Mouse (Mus musculus) heart, embryonic 16.5 days (tissue): ENCODE measurements around the gene Ttc30a2. TPM values are rescaled to one million over a fixed set of nuclear protein-coding genes. Genes with fewer than 3 reads are reported as not detected.

Experiments used
- ATAC-seq: fragments of 200-750 bp; cut with Nextera tagmentation; replicated peaks from 2 replicates; pipeline ENCODE4 v1.8.0; 2017; ENCODE audit warnings: moderate number of reproducible peaks; ENCODE audit not compliant: insufficient read depth, low FRiP score; ENCODE audit errors: extremely low read depth
- H3K27ac ChIP-seq: fragments of 300-500 bp; sonication (generic); 2 replicates; pipeline ENCODE4 v1.5.1; 2014; ENCODE audit warnings: mild to moderate bottlenecking, low read length, control low read depth, moderate library complexity
- H3K27me3 ChIP-seq: fragments of 300-500 bp; sonication (generic); 2 replicates; pipeline ENCODE4 v1.6.1; 2014; ENCODE audit warnings: low read length, mixed read lengths; ENCODE audit not compliant: control insufficient read depth, insufficient read depth
- H3K36me3 ChIP-seq: fragments of 300-500 bp; sonication (generic); 2 replicates; pipeline ENCODE4 v1.6.1; 2014; ENCODE audit not compliant: control insufficient read depth, insufficient read depth
- H3K4me1 ChIP-seq: fragments of 300-500 bp; sonication (generic); 2 replicates; pipeline ENCODE4 v1.6.1; 2014; ENCODE audit warnings: low read length, mixed read lengths; ENCODE audit not compliant: control insufficient read depth, insufficient read depth
- H3K4me2 ChIP-seq: fragments of 300-500 bp; sonication (generic); 2 replicates; pipeline ENCODE4 v1.6.1; 2014; ENCODE audit warnings: low read depth, mild to moderate bottlenecking, control low read depth, low read length
- H3K4me3 ChIP-seq: fragments of 300-500 bp; sonication (generic); 2 replicates; pipeline ENCODE4 v1.5.1; 2014; ENCODE audit warnings: mild to moderate bottlenecking, control low read depth, low read length
- H3K9ac ChIP-seq: fragments of 300-500 bp; sonication (generic); 2 replicates; pipeline ENCODE4 v1.6.1; 2014; ENCODE audit warnings: low read length, control low read depth
- H3K9me3 ChIP-seq: fragments of 300-500 bp; sonication (generic); replicated peaks from 2 replicates; pipeline ENCODE4 v1.6.1; 2016; ENCODE audit warnings: low read length; ENCODE audit not compliant: control insufficient read depth
- WGBS: fragments of 180-500 bp; shearing (Covaris S2); extraction: QIAGEN DNeasy Blood & Tissue Kit; methylation state at CpG from one replicate; pipeline ENCODE4 v1.1.7; 2014; 5-methylcytosine and 5-hydroxymethylcytosine counted together
- polyA plus RNA-seq: library from polyadenylated mRNA; unstranded; fragments of >200 nt; fragmentation: Nextera tagmentation; extraction: Ambion mirVana; gene quantifications from 2 replicates; pipeline ENCODE4 v1.2.1, GENCODE M21; 2015

The Ttc30a2 gene
- polyA plus RNA-seq, 1 experiment from 2014 or later = 1.4 TPM

- Histone ChIP-seq H3K36me3 (no peaks in the 10 kb centered on the region), H3K4me1 (peaks cover 22% of the 10 kb centered on the region), H3K9ac (peak overlapping the region; percentile 44), H3K9me3 (no peaks in the 10 kb centered on the region), H3K4me2 (peak overlapping the region; percentile 57), H3K4me3 (peak overlapping the region; percentile 35), H3K27ac (peak overlapping the region; percentile 15), H3K27me3 (no peaks in the 10 kb centered on the region)
- ATAC-seq = peak; percentile 47; the same call in 1 of the 2 replicates
- WGBS = 8% methylated on average over 14 of the region's 14 CpGs
These were observed 13.5 kb downstream of the Ttc30a2 start for GRCm38 (mm10) chr2:75964512-75964911.

GRCm38 (mm10) chr2:75964051-75964450 lies 13.9 kb downstream of the Ttc30a2 start:
- Histone ChIP-seq H3K27ac (no peak overlapping the region), H3K4me1 (peaks cover 26% of the 10 kb centered on the region), H3K9me3 (no peaks in the 10 kb centered on the region), H3K9ac (peak overlapping the region; percentile 44), H3K27me3 (no peaks in the 10 kb centered on the region), H3K4me2 (peak overlapping the region; percentile 57), H3K36me3 (no peaks in the 10 kb centered on the region), H3K4me3 (peak overlapping the region; percentile 35)
- ATAC-seq = no peak
- 51% methylated on average over 5 of the region's 5 CpGs for WGBS

- H3K4me1 ChIP-seq = peaks cover 29% of the 10 kb centered on the region
- H3K4me2 ChIP-seq = no peak overlapping the region
- H3K27ac ChIP-seq = no peak overlapping the region
- ATAC-seq = no peak
- H3K27me3 ChIP-seq = no peaks in the 10 kb centered on the region
- no peak overlapping the region for H3K9ac ChIP-seq
- no peaks in the 10 kb centered on the region for H3K9me3 ChIP-seq
- no peak overlapping the region for H3K4me3 ChIP-seq
- 76% methylated on average over 10 of the region's 10 CpGs for WGBS
- H3K36me3 ChIP-seq = no peaks in the 10 kb centered on the region
These were observed 14.6 kb downstream of the Ttc30a2 start for GRCm38 (mm10) chr2:75963211-75963840.

GRCm38 (mm10) chr2:75960366-75961330 lies 17.3 kb downstream of the Ttc30a2 start:
- Histone ChIP-seq H3K9me3 (no peaks in the 10 kb centered on the region), H3K4me1 (peaks cover 32% of the 10 kb centered on the region), H3K4me3 (no peak overlapping the region), H3K27ac (peak overlapping the region; percentile 64), H3K4me2 (peak overlapping the region; percentile 36; the same call in 1 of the 2 replicates), H3K36me3 (no peaks in the 10 kb centered on the region), H3K27me3 (no peaks in the 10 kb centered on the region), H3K9ac (no peak overlapping the region)
- 42% methylated on average over 15 of the region's 15 CpGs for WGBS
- peak; percentile 34; the same call in 1 of the 2 replicates for ATAC-seq

- Histone ChIP-seq H3K36me3 (no peaks in the 10 kb centered on the region), H3K4me1 (peaks cover 32% of the 10 kb centered on the region), H3K9ac (peak overlapping the region; percentile 26; the same call in 1 of the 2 replicates)
These were observed 18.1 kb downstream of the Ttc30a2 start for GRCm38 (mm10) chr2:75959850-75960365.

GRCm38 (mm10) chr2:75959183-75959849 lies 18.7 kb downstream of the Ttc30a2 start:
- H3K4me1 ChIP-seq = peaks cover 26% of the 10 kb centered on the region
- H3K9me3 ChIP-seq = no peaks in the 10 kb centered on the region
- WGBS = 24% methylated on average over 18 of the region's 18 CpGs
- H3K27ac ChIP-seq = peak overlapping the region; percentile 64
- no peaks in the 10 kb centered on the region for H3K36me3 ChIP-seq
- H3K27me3 ChIP-seq = no peaks in the 10 kb centered on the region
- ATAC-seq = 0 out of 2 replicates have a peak, but pooled peaks have one; percentile 16
- no peak overlapping the region for H3K4me3 ChIP-seq
- H3K4me2 ChIP-seq = peak overlapping the region; percentile 36
- H3K9ac ChIP-seq = peak overlapping the region; percentile 26

More at GRCm38 (mm10) chr2:75959850-75960365, 18.1 kb downstream of the Ttc30a2 start:
- peak; percentile 43; the same call in 1 of the 2 replicates for ATAC-seq
- H3K27me3 ChIP-seq = no peaks in the 10 kb centered on the region
- H3K4me2 ChIP-seq = peak overlapping the region; percentile 36
- WGBS = 15% methylated on average over 15 of the region's 15 CpGs
- H3K9me3 ChIP-seq = no peaks in the 10 kb centered on the region
- H3K27ac ChIP-seq = peak overlapping the region; percentile 64
- no peak overlapping the region for H3K4me3 ChIP-seq

GRCm38 (mm10) chr2:75955709-75956108 lies 22.3 kb downstream of the Ttc30a2 start:
- Histone ChIP-seq H3K9ac (no peak overlapping the region), H3K27ac (no peak overlapping the region), H3K4me1 (peaks cover 20% of the 10 kb centered on the region), H3K4me2 (no peak overlapping the region), H3K9me3 (no peaks in the 10 kb centered on the region), H3K4me3 (no peak overlapping the region), H3K36me3 (no peaks in the 10 kb centered on the region), H3K27me3 (no peaks in the 10 kb centered on the region)
- ATAC-seq = no peak
- 32% methylated on average over 14 of the region's 14 CpGs for WGBS

- Histone ChIP-seq H3K9ac (no peak overlapping the region), H3K27me3 (no peaks in the 10 kb centered on the region), H3K4me2 (no peak overlapping the region), H3K36me3 (no peaks in the 10 kb centered on the region), H3K4me3 (no peak overlapping the region), H3K27ac (no peak overlapping the region), H3K9me3 (no peaks in the 10 kb centered on the region), H3K4me1 (peaks cover 4% of the 10 kb centered on the region; the same call in 1 of the 2 replicates)
- ATAC-seq = no peak
- 86% methylated on average over 5 of the region's 5 CpGs for WGBS
These were observed 24.6 kb downstream of the Ttc30a2 start for GRCm38 (mm10) chr2:75953320-75953719.
